Mouse (Mus musculus) B cell, adult 2 months (primary cell): ENCODE measurements at regions not wholly inside any gene's neighbourhood (a gene's known extent, or its start where the extent isn't known, plus 50 kb on each side); places are given as distances from the start of the nearest gene placed in this dataset.

Source experiments
- DNase-seq, 2 experiments: peaks; one replicate each; pipeline ENCODE4 v3.0.0; 2022

DNA sequence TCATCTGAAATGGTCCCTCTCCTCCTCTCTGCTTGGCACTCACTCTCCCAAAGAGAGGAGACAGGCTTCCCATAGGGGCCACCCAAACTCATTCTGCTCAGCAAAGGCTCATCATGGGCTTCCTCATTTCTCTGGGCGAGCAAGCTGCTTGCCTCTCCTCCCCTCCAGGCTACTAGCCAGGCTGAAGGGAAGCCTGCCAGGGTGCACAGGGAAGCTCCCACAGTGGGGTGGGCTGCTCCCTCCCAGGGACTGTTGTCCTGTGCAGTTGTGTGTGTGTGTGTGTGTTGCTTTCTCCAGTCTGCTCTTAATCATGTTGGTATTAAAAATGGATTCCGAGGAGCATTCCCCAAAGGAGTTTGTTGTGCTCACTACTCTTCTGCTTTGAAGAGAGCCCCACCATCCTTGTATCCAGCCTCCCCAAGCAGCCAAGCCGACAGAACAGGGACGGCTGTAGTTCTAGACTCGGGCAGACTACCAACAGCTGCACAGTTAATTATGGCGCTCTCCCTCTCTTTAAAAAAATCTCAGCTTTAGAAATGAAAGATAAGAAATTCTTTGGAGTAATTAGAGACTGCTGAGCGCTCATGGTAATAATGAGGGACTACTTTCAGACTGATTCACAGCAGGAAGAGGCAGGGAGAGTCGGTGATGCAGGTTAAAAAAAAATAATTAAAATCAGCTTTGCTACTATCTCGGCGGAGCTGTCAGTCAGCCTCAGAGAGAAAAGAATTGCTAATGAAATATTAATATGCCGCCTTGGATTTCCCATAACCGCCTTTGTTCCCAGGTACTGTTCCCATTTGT is 417.0 kb downstream of the Cmpk2 start:
- no peak for DNase-seq

GRCm38 (mm10) chr12:26885083-26885482 is 416.1 kb downstream of the Cmpk2 start:
- DNase-seq = no peak

GRCm38 (mm10) chr12:26884156-26884555 is 415.2 kb downstream of the Cmpk2 start:
- DNase-seq = no peak

DNA sequence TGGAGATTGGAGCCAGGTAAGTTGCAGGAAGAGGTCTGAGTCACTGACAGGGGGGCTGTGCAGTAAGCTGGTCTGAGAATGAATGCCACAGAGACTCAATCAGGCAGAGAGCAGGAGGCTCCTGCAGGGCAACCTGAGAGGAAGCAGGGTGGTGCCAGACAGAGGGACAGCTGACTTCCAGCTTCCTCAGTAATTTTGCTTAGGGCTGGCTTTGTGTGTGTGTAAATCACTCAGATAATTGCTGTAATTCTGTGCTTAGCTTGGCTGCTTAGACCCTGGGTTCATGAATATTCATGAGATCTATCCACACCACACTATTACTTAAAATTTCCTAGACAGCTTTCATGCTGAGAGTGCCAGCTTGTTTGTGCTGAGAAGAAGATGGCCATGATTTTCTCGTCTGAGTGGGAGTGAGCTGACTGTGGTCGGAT is 408.7 kb downstream of the Cmpk2 start:
- DNase-seq = no peak

GRCm38 (mm10) chr12:26877284-26877683 is 408.3 kb downstream of the Cmpk2 start:
- no peak for DNase-seq

GRCm38 (mm10) chr12:26872466-26872865 is 403.5 kb downstream of the Cmpk2 start:
- no peak for DNase-seq

- DNase-seq = no peak
Measured at GRCm38 (mm10) chr12:26867731-26868130, 398.7 kb downstream of the Cmpk2 start.

DNA sequence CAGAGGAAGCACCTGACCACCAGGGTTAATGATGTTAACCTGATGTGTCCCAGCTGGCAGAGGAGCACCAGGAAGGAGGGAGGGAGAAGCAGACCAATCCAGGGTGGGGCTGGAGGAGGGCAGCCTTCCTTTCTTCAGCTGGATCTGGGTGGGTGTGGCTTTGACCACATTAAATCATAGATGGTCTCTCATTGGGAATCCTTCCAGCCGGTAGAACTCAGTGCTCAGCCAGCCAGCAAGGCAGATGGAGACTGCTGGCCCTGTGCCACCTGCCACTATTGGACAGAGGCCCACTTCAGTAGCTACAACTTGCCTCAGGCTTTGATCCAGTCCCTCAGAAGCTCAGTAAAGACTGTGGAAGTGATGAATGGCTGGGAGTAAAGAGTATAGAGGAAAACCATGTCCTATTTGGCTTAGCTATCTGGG is 386.1 kb downstream of the Cmpk2 start:
- DNase-seq = no peak

GRCm38 (mm10) chr12:26844917-26845316 is 375.9 kb downstream of the Cmpk2 start:
- no peak for DNase-seq

DNA sequence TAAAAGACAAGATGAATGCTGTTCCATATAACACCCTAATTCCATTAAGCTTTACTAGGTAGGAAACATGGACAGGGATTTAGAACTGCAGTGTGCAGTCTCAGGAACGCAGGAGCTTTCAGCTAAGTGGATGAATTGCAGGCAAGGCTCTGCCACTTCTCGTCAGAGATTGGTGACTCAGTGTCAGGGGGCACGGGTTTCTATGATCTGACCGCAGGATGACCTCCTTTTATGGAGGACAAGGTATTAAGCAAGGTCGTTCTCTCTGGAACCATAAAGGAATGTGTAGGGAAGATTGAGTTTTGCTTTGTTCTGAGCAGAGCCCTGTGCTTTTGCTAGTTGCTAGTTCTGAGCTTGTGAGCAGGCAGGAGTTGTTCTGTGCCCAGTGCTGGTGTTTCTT is 373.7 kb downstream of the Cmpk2 start:
- no peak for DNase-seq

- no peak for DNase-seq
Measured at GRCm38 (mm10) chr12:26821257-26821968, 352.4 kb downstream of the Cmpk2 start.

DNA sequence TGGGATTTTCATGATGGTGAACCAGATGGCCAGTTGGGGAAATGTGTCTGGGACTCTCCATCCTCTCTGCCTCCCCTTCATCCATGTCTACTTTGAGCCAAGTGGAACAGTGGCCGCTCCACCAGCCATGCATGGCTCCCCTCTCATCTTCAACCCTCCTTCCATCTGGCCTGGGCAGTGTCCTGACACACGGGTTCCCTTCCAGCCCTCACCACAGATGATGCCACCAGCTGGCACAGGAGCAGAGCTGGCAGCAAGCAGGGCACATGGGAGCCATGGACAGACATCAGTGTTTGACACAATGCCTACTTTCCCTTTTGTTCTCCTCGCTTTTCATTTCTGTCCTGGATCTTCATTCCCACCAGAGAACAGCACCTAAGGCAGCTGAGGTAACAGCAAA is 348.9 kb downstream of the Cmpk2 start:
- DNase-seq = no peak

GRCm38 (mm10) chr12:26815771-26816170 is 346.8 kb downstream of the Cmpk2 start:
- DNase-seq = no peak

- no peak for DNase-seq
Measured at GRCm38 (mm10) chr12:26810565-26811177, 341.7 kb downstream of the Cmpk2 start.

GRCm38 (mm10) chr12:26809670-26810069 is 340.7 kb downstream of the Cmpk2 start:
- DNase-seq = no peak

- DNase-seq = no peak
Measured at GRCm38 (mm10) chr12:26802542-26802941, 333.5 kb downstream of the Cmpk2 start.

DNA sequence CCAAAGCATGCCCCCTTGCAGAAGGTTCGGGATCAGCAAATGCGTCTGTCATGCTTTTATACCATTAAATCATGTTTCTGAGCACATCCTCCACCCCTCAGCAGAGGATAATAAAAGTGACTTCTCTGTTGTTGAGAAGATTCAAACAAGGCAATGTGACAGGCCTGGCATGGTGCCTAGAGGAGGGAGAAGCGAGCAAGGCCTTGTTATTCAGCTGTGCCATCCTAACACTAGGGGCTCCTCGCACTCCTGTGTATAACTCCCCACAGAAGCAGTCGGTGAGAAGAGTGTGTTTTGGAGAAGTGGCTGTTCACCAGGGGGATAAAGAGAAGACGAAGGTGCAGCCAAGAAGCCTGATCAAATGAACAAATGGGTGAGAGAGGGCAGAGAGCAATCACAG is 330.3 kb downstream of the Cmpk2 start:
- DNase-seq = no peak

GRCm38 (mm10) chr12:26796367-26796766 is 327.4 kb downstream of the Cmpk2 start:
- DNase-seq = no peak

DNA sequence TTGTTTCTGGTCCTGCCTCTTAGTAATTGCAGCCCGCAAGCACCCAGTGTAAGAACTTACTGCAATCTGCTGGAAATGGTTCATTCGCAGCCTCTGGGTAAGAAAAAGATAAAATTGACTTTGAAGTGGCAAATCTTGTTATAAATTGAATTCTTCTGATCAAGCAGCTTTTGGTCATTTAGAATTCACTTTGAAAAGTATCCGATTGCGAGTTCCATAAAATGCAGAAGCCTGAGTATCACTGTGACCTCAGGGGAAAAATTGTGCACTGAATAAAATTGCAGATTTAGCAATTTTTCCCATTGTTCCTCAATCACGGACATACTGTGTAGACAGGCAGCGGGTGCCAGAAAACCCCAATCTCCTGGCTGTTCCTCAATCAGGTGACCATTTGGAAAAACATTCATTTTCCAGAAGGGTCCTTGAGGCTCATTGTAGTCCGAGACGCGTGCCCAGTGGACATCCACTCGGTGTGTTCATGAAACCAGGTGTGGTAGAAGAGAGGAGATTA is 320.4 kb downstream of the Cmpk2 start:
- no peak for DNase-seq

DNA sequence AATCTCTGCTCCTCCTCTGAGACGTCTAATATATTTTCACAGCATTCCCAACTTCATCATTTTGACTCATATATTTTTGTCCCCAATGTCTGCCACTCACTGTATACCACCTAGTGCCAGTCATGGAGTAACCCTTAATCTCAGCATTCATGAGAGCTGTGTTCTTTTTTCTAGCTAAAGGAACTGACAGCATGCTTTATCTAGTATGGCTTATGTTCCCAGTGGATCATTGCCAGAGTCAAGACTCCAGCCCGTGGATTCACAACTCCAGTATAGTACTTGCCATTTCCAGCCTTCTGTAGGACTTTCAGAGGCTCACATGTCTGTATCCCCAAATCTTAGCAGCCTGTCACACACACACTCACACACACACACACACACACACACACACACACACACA is 316.5 kb downstream of the Cmpk2 start:
- no peak for DNase-seq

GRCm38 (mm10) chr12:26784426-26784825 is 315.4 kb downstream of the Cmpk2 start:
- no peak for DNase-seq

- no peak for DNase-seq
Measured at GRCm38 (mm10) chr12:26783800-26784199, 314.8 kb downstream of the Cmpk2 start.

DNA sequence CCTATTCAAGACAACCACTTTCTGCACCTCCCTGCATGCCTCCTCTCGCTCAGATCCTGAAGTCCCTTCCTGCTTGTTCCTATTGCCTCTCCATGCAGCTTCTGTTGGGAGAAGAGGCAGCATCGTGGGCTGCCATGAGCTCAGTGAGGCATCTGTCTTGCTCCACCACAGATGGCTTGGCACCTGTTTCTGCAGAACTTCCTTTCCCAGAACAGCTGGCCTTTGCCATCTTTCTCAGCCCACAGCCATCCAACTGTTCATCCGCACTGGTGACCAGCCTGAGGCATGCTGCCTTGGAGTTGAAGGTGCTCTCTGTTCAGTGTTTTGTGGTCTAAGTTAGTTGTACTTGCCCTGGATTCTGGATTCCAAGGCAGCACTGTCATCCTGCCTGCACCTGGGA is 312.5 kb downstream of the Cmpk2 start:
- no peak for DNase-seq

DNA sequence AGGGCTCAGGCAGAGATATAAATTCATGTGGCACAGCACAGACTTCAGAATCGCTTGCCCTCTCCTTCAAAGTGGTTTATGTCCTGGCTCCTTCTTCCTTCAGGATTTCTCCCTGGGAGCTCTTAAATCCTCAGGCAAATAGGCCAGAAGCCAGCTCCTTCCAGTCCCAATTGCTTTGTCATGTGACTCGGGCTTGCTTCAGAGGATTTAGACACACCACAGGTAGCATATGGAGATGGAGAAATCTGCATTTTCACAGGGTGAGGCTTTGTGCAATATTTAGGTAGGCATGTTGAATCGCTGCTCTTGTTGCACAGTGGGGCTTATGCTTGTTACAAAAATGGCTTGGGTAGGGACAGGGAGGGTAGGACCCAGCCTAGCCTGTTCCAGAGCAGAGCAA is 309.8 kb downstream of the Cmpk2 start:
- DNase-seq = no peak
